Mouse (Mus musculus) MEL (cell line): ENCODE data around the gene Tlr12.

Experiments
- CHD2 ChIP-seq: IDR thresholded peaks from 2 replicates; pipeline ENCODE4 v1.6.1; 2011; ENCODE audit warnings: low read length, improper control_type of control experiment
- CTCF ChIP-seq, 3 experiments: IDR thresholded peaks in 2 of 3; conservative IDR thresholded peaks in 1 of 3; 2 replicates each; pipeline ENCODE4 v1.5.1; 2011 to 2012; ENCODE audit warnings: low read length in 3 of 3, low read depth in 2 of 3, mild to moderate bottlenecking in 2 of 3, improper control_type of control experiment in 1 of 3, inconsistent platforms in 1 of 3, mixed read lengths in 1 of 3, moderate library complexity in 1 of 3; ENCODE audit not compliant: control insufficient read depth in 1 of 3, insufficient read depth in 1 of 3, poor library complexity in 1 of 3, severe bottlenecking in 1 of 3
- ETS1 ChIP-seq: IDR thresholded peaks from 2 replicates; pipeline ENCODE4 v1.6.1; 2012; ENCODE audit warnings: low read depth, mild to moderate bottlenecking, inconsistent platforms, low read length, improper control_type of control experiment, moderate library complexity
- GATA1 ChIP-seq: IDR thresholded peaks from 2 replicates; pipeline ENCODE4 v1.6.1; 2011; ENCODE audit warnings: low read depth, low read length, improper control_type of control experiment
- HCFC1 ChIP-seq: IDR thresholded peaks from 2 replicates; pipeline ENCODE4 v1.6.1; 2012; ENCODE audit warnings: low read depth, mild to moderate bottlenecking, inconsistent platforms, low read length, improper control_type of control experiment, moderate library complexity
- MAFK ChIP-seq: IDR thresholded peaks from 2 replicates; pipeline ENCODE4 v1.6.1; 2011; ENCODE audit warnings: low read depth, mild to moderate bottlenecking, low read length, improper control_type of control experiment, borderline replicate concordance
- MAX ChIP-seq: IDR thresholded peaks from 2 replicates; pipeline ENCODE4 v1.6.1; 2011; ENCODE audit warnings: low read length, improper control_type of control experiment
- MEF2A ChIP-seq: IDR thresholded peaks from 2 replicates; pipeline ENCODE4 v1.6.1; 2014; ENCODE audit warnings: low read depth, mild to moderate bottlenecking, inconsistent platforms, low read length, improper control_type of control experiment; ENCODE audit not compliant: poor library complexity, insufficient replicate concordance, severe bottlenecking; ENCODE audit errors: extremely low read depth
- NRF1 ChIP-seq: IDR thresholded peaks from 2 replicates; pipeline ENCODE4 v1.6.1; 2014; ENCODE audit warnings: low read depth, mild to moderate bottlenecking, inconsistent platforms, low read length, improper control_type of control experiment, moderate library complexity; ENCODE audit not compliant: poor library complexity, insufficient read depth, severe bottlenecking
- POLR2A ChIP-seq, 2 experiments: IDR thresholded peaks; 2 replicates each; pipeline ENCODE4 v1.6.1; 2011 to 2012; ENCODE audit warnings: low read length in 2 of 2, mild to moderate bottlenecking in 2 of 2, control low read depth in 1 of 2, improper control_type of control experiment in 1 of 2, low read depth in 1 of 2, moderate library complexity in 1 of 2; ENCODE audit not compliant: control insufficient read depth in 1 of 2, insufficient read depth in 1 of 2, poor library complexity in 1 of 2
- POLR2AphosphoS5 ChIP-seq: IDR thresholded peaks from 2 replicates; pipeline ENCODE4 v1.6.1; 2012; ENCODE audit warnings: low read depth, borderline replicate concordance, mild to moderate bottlenecking, inconsistent platforms, low read length, moderate library complexity, mixed read lengths
- SMC3 ChIP-seq: IDR thresholded peaks from 2 replicates; pipeline ENCODE4 v1.6.1; 2011; ENCODE audit warnings: low read depth, low read length, improper control_type of control experiment
- TAL1 ChIP-seq: IDR thresholded peaks from 2 replicates; pipeline ENCODE4 v1.6.1; 2012; ENCODE audit warnings: mild to moderate bottlenecking, inconsistent platforms, low read length, moderate library complexity, mixed read lengths

DNA sequence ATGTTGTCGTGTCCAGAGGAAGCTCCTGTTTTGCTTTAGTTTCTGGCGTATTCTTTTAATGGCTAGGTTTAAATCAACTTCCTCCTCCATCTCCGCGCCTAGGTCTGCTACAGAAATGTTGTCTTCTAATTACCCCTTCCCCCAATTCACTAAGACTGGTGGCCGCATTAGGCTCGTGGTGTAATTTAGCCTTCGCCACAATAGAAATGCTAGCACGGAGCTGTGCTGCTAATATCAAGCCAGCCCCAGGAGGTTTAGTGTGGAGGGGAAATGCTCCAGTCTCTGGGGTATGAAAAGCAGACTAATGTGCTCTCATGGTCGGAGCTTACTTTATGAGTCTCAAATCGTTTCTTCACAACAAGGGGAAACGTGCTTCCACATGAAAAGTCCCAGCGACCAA is 37.0 kb upstream of the Tlr12 start:
- no peak for TF ChIP-seq CTCF (IDR thresholded peaks at IDR 0.05 in 2 of 3, conservative IDR thresholded peaks at IDR 0.05 in 1 of 3; ENCODE audit: control insufficient read depth in 1 of 3, insufficient read depth in 1 of 3, low read depth in 2 of 3, low read length in 3 of 3, poor library complexity in 1 of 3, severe bottlenecking in 1 of 3)
- TF ChIP-seq POLR2A (IDR thresholded peaks at IDR 0.05; ENCODE audit: control insufficient read depth in 1 of 2, insufficient read depth in 1 of 2, low read depth in 1 of 2, low read length in 2 of 2, poor library complexity in 1 of 2), result no peak
- TF ChIP-seq HCFC1, result no peak
- no peak for TF ChIP-seq NRF1
- no peak for TF ChIP-seq POLR2AphosphoS5
- TF ChIP-seq MAX, result no peak
- no peak for TF ChIP-seq SMC3
- no peak for TF ChIP-seq ETS1
- TF ChIP-seq MEF2A, result no peak
- TF ChIP-seq CHD2, result no peak
- TF ChIP-seq TAL1, result no peak
- TF ChIP-seq MAFK, result no peak
- no peak for TF ChIP-seq GATA1
